In the genomic region with DNA sequence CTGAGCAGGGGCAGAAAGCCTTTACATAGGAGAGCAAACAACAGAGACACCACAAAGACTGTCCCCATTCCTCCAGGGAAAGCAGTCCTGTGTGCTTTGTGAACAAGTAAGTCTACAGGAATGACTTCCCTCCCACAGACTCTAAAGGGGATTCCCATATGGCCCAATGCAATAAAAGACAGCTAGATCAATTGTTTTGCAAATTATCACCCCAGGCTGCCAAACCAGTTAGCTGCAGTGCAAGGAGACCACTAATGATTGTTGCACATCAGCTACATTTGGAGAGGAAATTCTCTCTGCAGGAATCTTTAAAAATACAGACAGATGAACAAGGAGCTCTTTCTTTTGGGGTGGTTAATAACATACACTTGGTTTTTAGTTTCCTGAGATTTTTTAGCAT, we compare ENCODE assay signal across 14 mouse cellular contexts. TPM values are rescaled to one million over a fixed set of nuclear protein-coding genes. Genes with fewer than 3 reads are reported as not detected.
DNase-seq lines count a peak whose midpoint lies in the region; ATAC-seq lines count a peak whose summit lies in the region.
"Had no signal": no experiment of that assay in that cellular context is flagged by ENCODE, and none has a peak within 500 bp of the region (broad histone marks: within the 10 kb centered on the region; RNA-seq: fewer than 3 reads in every experiment).

No protein-coding gene starts in this region.

- DNase-seq in limb, embryonic 11.5 days (ENCODE audit: low spot score) = peak; percentile 22
- no peak for DNase-seq in limb, embryonic 10.5 days (ENCODE audit: low spot score)
- peak; percentile 43 for DNase-seq in forelimb bud, embryonic 11.5 days (ENCODE audit: low read depth, low spot score)
- DNase-seq in adrenal gland, adult 8-10 months = no peak
- no peak for DNase-seq in yolk sac, embryonic 10.5 days (ENCODE audit: low spot score)
- DNase-seq in adrenal gland, postnatal 36 days = no peak
- no peak for DNase-seq in cerebellum, adult 8-10 months
- DNase-seq: adrenal gland, adult 2 months; kidney, postnatal 25 days; liver, postnatal 0 days had no signal

- no peaks in the 10 kb centered on the region for H3K9me3 ChIP-seq in limb, embryonic 11.5 days (ENCODE audit: control insufficient read depth, low read length)
- H3K9me3 ChIP-seq in limb, embryonic 10.5 days (replicated peaks) = no peaks in the 10 kb centered on the region
- H3K9me3 ChIP-seq in midbrain, embryonic 13.5 days = no peaks in the 10 kb centered on the region
- H3K9me3 ChIP-seq: embryonic facial prominence, embryonic 13.5 days; megakaryocyte, embryonic 14.5 days had no signal

- H3K27ac ChIP-seq in limb, embryonic 11.5 days (replicated peaks; ENCODE audit: low read depth, low read length) = no peak overlapping the region
- no peak overlapping the region for H3K27ac ChIP-seq in limb, embryonic 10.5 days
- peak overlapping the region; percentile 96 for H3K27ac ChIP-seq in midbrain, embryonic 13.5 days

- H3K27me3 ChIP-seq in limb, embryonic 11.5 days (ENCODE audit: control insufficient read depth, insufficient read depth, low read length) = no peaks in the 10 kb centered on the region
- no peaks in the 10 kb centered on the region for H3K27me3 ChIP-seq in limb, embryonic 10.5 days (ENCODE audit: low read depth, poor library complexity, severe bottlenecking)
- H3K27me3 ChIP-seq in midbrain, embryonic 13.5 days = no peaks in the 10 kb centered on the region

- ATAC-seq in limb, embryonic 11.5 days (ENCODE audit: insufficient number of reproducible peaks, low FRiP score, low TSS enrichment, low read depth) = peak; percentile 19; the same call in 1 of the 2 replicates
- ATAC-seq in midbrain, embryonic 13.5 days = peak; percentile 27
- ATAC-seq: inflammation-experienced regulatory T-cells, adult 6 months; liver, postnatal 0 days had no signal

- no peak overlapping the region for H3K9ac ChIP-seq in limb, embryonic 11.5 days (ENCODE audit: low read length)
- H3K9ac ChIP-seq in midbrain, embryonic 13.5 days (replicated peaks) = no peak overlapping the region
- H3K9ac ChIP-seq: embryonic facial prominence, embryonic 13.5 days; liver, postnatal 0 days had no signal

- no peaks in the 10 kb centered on the region; the same call in 1 of the 2 replicates for H3K4me1 ChIP-seq in limb, embryonic 11.5 days (ENCODE audit: control insufficient read depth, insufficient read depth, low read length)
- peaks cover 24% of the 10 kb centered on the region for H3K4me1 ChIP-seq in limb, embryonic 10.5 days
- H3K4me1 ChIP-seq in midbrain, embryonic 13.5 days (replicated peaks) = peaks cover 43% of the 10 kb centered on the region

- no peaks in the 10 kb centered on the region for H3K36me3 ChIP-seq in limb, embryonic 11.5 days (ENCODE audit: control insufficient read depth, insufficient read depth, low read length)
- no peaks in the 10 kb centered on the region for H3K36me3 ChIP-seq in limb, embryonic 10.5 days
- H3K36me3 ChIP-seq in midbrain, embryonic 13.5 days = no peaks in the 10 kb centered on the region
- H3K36me3 ChIP-seq: embryonic facial prominence, embryonic 13.5 days had no signal

- no peak overlapping the region for H3K4me3 ChIP-seq in limb, embryonic 11.5 days (ENCODE audit: low read depth, low read length)
- H3K4me3 ChIP-seq in limb, embryonic 10.5 days = no peak overlapping the region
- H3K4me3 ChIP-seq in midbrain, embryonic 13.5 days (replicated peaks) = no peak overlapping the region
- H3K4me3 ChIP-seq: embryonic facial prominence, embryonic 13.5 days; megakaryocyte, embryonic 14.5 days had no signal

- H3K4me2 ChIP-seq in limb, embryonic 11.5 days (ENCODE audit: low read depth, severe bottlenecking) = no peak overlapping the region
- peak overlapping the region; percentile 24 for H3K4me2 ChIP-seq in midbrain, embryonic 13.5 days (replicated peaks)
- H3K4me2 ChIP-seq: embryonic facial prominence, embryonic 13.5 days had no signal

RNA-seq across cellular contexts. Expression of gene Lamp5, which starts 55.6 kb away (rescaled TPM):
- polyA plus RNA-seq in limb, embryonic 11.5 days (2014; fragmentation: Nextera tagmentation; extraction: Ambion mirVana) = 0.24 TPM in 1 of 2 replicates, not detected in the other
- 0.23 TPM in 1 of 2 replicates, not detected in the other for polyA plus RNA-seq in limb, embryonic 10.5 days (2016; fragmentation: Nextera tagmentation; extraction: Ambion mirVana)
- 6.8 and 10.7 TPM in 2 replicates for polyA plus RNA-seq in midbrain, embryonic 13.5 days (2015; fragmentation: Nextera tagmentation; extraction: Ambion mirVana)
- total RNA-seq in adrenal gland, adult 8-10 months (2022) = under 1 TPM in 1 of 4 experiments, not detected in 3; 0.12 TPM
- total RNA-seq in adrenal gland, postnatal 36 days (2021) = not detected
- total RNA-seq: adrenal gland, adult 2 months had no signal
- polyA plus RNA-seq: adrenal gland, adult 2 months; inflammation-experienced regulatory T-cells, adult 6 months; liver, postnatal 0 days had no signal

Comparison
In these comparisons a context has a peak if more than half of its experiments do, and no peak if none do; other contexts are left out.
1. DNase-seq: peak in limb, embryonic 11.5 days (single experiment) and forelimb bud, embryonic 11.5 days (single experiment); none in limb, embryonic 10.5 days (single experiment), adrenal gland, adult 8-10 months (single experiment), yolk sac, embryonic 10.5 days (single experiment), adrenal gland, postnatal 36 days (0 of 2) and cerebellum, adult 8-10 months (single experiment).